Mouse (Mus musculus) hindbrain, embryonic 10.5 days (tissue): ENCODE data around the gene Csnk2a1. TPM values are rescaled to one million over a fixed set of nuclear protein-coding genes. Genes with fewer than 3 reads are reported as not detected.

Source experiments
- DNase-seq: peaks from one replicate; pipeline ENCODE4 v3.0.0-alpha.2; 2017; ENCODE audit warnings: low spot score
- H3K27ac ChIP-seq: fragments of 300-500 bp; sonication (generic); 2 replicates; pipeline ENCODE4 v1.5.1; 2016; ENCODE audit warnings: mild to moderate bottlenecking, moderate library complexity
- H3K27me3 ChIP-seq: fragments of 300-500 bp; sonication (generic); 2 replicates; pipeline ENCODE4 v1.6.1; 2016; ENCODE audit warnings: mild to moderate bottlenecking; ENCODE audit not compliant: poor library complexity, insufficient read depth, severe bottlenecking
- H3K36me3 ChIP-seq: fragments of 300-500 bp; sonication (generic); 2 replicates; pipeline ENCODE4 v1.6.1; 2016; ENCODE audit warnings: mild to moderate bottlenecking, moderate library complexity
- H3K4me1 ChIP-seq: fragments of 300-500 bp; sonication (generic); replicated peaks from 2 replicates; pipeline ENCODE4 v1.6.1; 2016; ENCODE audit warnings: mild to moderate bottlenecking
- H3K4me3 ChIP-seq: fragments of 300-500 bp; sonication (generic); 2 replicates; pipeline ENCODE4 v1.5.1; 2016; ENCODE audit warnings: mild to moderate bottlenecking, moderate library complexity
- H3K9me3 ChIP-seq: fragments of 300-500 bp; sonication (generic); 2 replicates; pipeline ENCODE4 v1.6.1; 2016; ENCODE audit warnings: mild to moderate bottlenecking, moderate library complexity
- WGBS: fragments of 180-500 bp; shearing (Covaris S2); methylation state at CpG from one replicate; pipeline ENCODE4 v1.1.7; 2016; 5-methylcytosine and 5-hydroxymethylcytosine counted together
- polyA plus RNA-seq: library from polyadenylated mRNA; unstranded; fragments of >200 nt; fragmentation: Nextera tagmentation; extraction: Ambion mirVana; gene quantifications from 2 replicates; pipeline ENCODE4 v1.2.1, GENCODE M21; 2016

Gene Csnk2a1
- polyA plus RNA-seq, 1 experiment from 2014 or later: 91.3 TPM

DNA sequence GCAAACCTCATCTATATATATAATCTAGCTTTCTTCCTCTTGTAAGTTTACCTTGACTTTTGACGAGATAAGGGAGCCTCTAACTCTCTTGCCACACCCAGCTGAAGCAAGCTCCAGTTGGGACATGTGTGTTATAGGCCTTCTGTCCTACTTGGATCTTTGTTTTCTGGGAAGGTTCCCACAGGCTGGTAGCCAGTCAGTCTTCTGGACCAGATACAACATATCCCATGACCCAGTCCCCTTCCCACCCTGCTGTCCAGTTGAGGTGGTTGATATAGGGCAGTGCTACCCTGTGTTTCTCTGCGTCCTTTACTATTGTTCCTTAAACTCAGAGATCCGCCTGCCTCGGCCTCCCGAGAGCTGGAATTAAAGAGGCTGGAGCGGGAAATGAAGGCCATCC lies 78.8 kb downstream of the Csnk2a1 start:
- H3K4me1 ChIP-seq: peaks cover 3% of the 10 kb centered on the region; the same call in 1 of the 2 replicates
- no peak for DNase-seq
- no peaks in the 10 kb centered on the region for H3K27me3 ChIP-seq
- 95% methylated on average over 6 of the region's 6 CpGs for WGBS
- no peaks in the 10 kb centered on the region for H3K9me3 ChIP-seq
- no peak overlapping the region for H3K27ac ChIP-seq
- H3K36me3 ChIP-seq: peaks cover 85% of the 10 kb centered on the region
- H3K4me3 ChIP-seq: no peak overlapping the region

GRCm38 (mm10) chr2:152307186-152307585 lies 80.5 kb downstream of the Csnk2a1 start:
- WGBS: 92% methylated on average over 3 of the region's 3 CpGs
- peaks cover 6% of the 10 kb centered on the region for H3K4me1 ChIP-seq

GRCm38 (mm10) chr2:152312996-152313395 lies 86.4 kb downstream of the Csnk2a1 start:
- 96% methylated on average over 7 of the region's 7 CpGs for WGBS
- Histone ChIP-seq H3K4me1 (peaks cover 3% of the 10 kb centered on the region; the same call in 1 of the 2 replicates), H3K4me3 (no peak overlapping the region), H3K27me3 (no peaks in the 10 kb centered on the region), H3K36me3 (peaks cover 98% of the 10 kb centered on the region), H3K27ac (no peak overlapping the region), H3K9me3 (no peaks in the 10 kb centered on the region)
- DNase-seq: no peak

More at GRCm38 (mm10) chr2:152307186-152307585, 80.5 kb downstream of the Csnk2a1 start:
- DNase-seq: no peak
- H3K9me3 ChIP-seq: no peaks in the 10 kb centered on the region
- H3K27me3 ChIP-seq: no peaks in the 10 kb centered on the region
- H3K4me3 ChIP-seq: no peak overlapping the region
- peaks cover 99% of the 10 kb centered on the region for H3K36me3 ChIP-seq
- no peak overlapping the region for H3K27ac ChIP-seq

DNA sequence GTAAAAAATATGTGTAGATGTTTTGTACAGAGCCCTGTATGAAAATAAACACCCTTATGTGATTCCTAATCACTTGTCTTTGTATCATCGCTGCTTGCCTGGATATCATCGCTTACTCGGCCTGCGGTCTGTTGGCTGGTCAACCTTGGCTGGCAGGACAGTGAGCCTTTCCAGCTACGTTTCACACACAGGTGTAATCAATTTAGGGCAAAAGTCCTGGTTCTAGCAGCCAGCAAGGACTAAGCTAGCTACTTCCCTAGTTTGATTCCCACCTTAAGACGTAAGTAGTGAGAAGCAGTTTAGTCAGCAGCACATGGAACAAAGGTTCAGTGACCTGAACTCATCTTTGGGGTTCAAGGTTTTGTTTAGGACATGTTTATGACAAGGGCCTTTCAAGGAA lies 87.3 kb downstream of the Csnk2a1 start:
- no peak overlapping the region for H3K27ac ChIP-seq
- H3K36me3 ChIP-seq: peaks cover 98% of the 10 kb centered on the region
- no peak for DNase-seq
- no peaks in the 10 kb centered on the region for H3K27me3 ChIP-seq
- no peaks in the 10 kb centered on the region for H3K9me3 ChIP-seq
- 95% methylated on average over 6 of the region's 6 CpGs for WGBS
- peaks cover 3% of the 10 kb centered on the region; the same call in 1 of the 2 replicates for H3K4me1 ChIP-seq
- H3K4me3 ChIP-seq: no peak overlapping the region

DNA sequence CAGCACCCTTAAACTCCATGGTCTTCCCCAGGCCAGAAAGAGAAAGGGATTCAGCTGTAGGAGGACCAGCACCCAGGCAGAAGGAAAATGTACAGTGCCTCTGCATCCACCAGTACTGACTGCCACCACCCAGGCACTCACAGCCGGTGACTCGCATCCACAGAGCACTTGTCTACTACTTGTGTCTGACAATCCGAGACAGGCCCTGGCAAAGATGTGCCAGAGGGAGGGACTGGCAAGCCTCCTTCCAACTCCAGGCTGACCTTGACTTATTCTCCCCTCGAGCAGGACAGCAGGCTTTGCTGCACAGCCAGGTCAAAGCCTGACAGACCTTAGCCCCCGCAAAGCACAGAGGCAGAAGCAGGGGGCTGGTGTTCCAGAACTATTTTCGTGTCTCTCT lies 90.4 kb downstream of the Csnk2a1 start:
- no peak for DNase-seq
- 86% methylated on average over 6 of the region's 6 CpGs for WGBS
- no peak overlapping the region for H3K4me3 ChIP-seq
- no peak overlapping the region for H3K27ac ChIP-seq
- no peaks in the 10 kb centered on the region for H3K9me3 ChIP-seq
- H3K27me3 ChIP-seq: no peaks in the 10 kb centered on the region
- peaks cover 98% of the 10 kb centered on the region for H3K36me3 ChIP-seq
- H3K4me1 ChIP-seq: no peaks in the 10 kb centered on the region

DNA sequence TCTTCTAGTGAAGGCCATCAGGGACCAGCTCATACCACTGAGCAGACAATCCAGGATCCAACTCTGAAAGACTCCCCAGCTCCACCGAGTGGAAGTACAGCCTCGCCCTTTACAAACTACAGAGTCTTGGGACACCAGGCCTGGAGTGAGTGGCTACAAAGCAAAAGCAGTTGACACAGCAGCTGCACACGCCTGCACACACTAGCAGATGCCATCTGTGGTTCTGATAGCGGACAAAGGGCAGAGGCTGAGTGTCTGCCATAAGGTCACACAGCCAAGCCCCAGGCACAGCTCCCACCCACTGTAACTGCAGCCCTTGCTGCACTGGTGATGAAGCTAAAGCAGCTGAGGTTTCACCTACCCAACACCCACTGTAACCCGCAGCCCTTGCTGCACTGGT lies 94.9 kb downstream of the Csnk2a1 start:
- peaks cover 98% of the 10 kb centered on the region for H3K36me3 ChIP-seq
- no peaks in the 10 kb centered on the region for H3K9me3 ChIP-seq
- peak overlapping the region; percentile 35; the same call in 1 of the 2 replicates for H3K27ac ChIP-seq
- H3K4me1 ChIP-seq: no peaks in the 10 kb centered on the region
- H3K27me3 ChIP-seq: no peaks in the 10 kb centered on the region
- 81% methylated on average over 5 of the region's 5 CpGs for WGBS
- H3K4me3 ChIP-seq: no peak overlapping the region
- DNase-seq: no peak

- Histone ChIP-seq H3K4me1 (no peaks in the 10 kb centered on the region), H3K9me3 (no peaks in the 10 kb centered on the region), H3K4me3 (no peak overlapping the region), H3K36me3 (peaks cover 98% of the 10 kb centered on the region), H3K27ac (peak overlapping the region; percentile 35; the same call in 1 of the 2 replicates), H3K27me3 (no peaks in the 10 kb centered on the region)
- 92% methylated on average over 6 of the region's 6 CpGs for WGBS
- no peak for DNase-seq
Measured at GRCm38 (mm10) chr2:152322198-152322597, 95.6 kb downstream of the Csnk2a1 start.

GRCm38 (mm10) chr2:152323971-152324370 lies 97.3 kb downstream of the Csnk2a1 start:
- H3K27ac ChIP-seq: no peak overlapping the region
- H3K4me1 ChIP-seq: no peaks in the 10 kb centered on the region
- no peak for DNase-seq
- no peaks in the 10 kb centered on the region for H3K9me3 ChIP-seq
- H3K27me3 ChIP-seq: no peaks in the 10 kb centered on the region
- 95% methylated on average over 14 of the region's 14 CpGs for WGBS
- no peak overlapping the region for H3K4me3 ChIP-seq
- H3K36me3 ChIP-seq: peaks cover 100% of the 10 kb centered on the region

GRCm38 (mm10) chr2:152324842-152325241 lies 98.2 kb downstream of the Csnk2a1 start:
- Histone ChIP-seq H3K4me3 (no peak overlapping the region), H3K4me1 (no peaks in the 10 kb centered on the region), H3K36me3 (peaks cover 98% of the 10 kb centered on the region), H3K9me3 (no peaks in the 10 kb centered on the region), H3K27me3 (no peaks in the 10 kb centered on the region), H3K27ac (no peak overlapping the region)
- DNase-seq: no peak
- 89% methylated on average over 3 of the region's 3 CpGs for WGBS

GRCm38 (mm10) chr2:152326157-152326556 lies 99.5 kb downstream of the Csnk2a1 start:
- no peak overlapping the region for H3K27ac ChIP-seq
- WGBS: 93% methylated on average over 13 of the region's 13 CpGs
- peaks cover 10% of the 10 kb centered on the region for H3K4me1 ChIP-seq
- H3K27me3 ChIP-seq: no peaks in the 10 kb centered on the region
- H3K4me3 ChIP-seq: no peak overlapping the region
- no peaks in the 10 kb centered on the region for H3K9me3 ChIP-seq
- H3K36me3 ChIP-seq: peaks cover 96% of the 10 kb centered on the region
- DNase-seq: no peak

GRCm38 (mm10) chr2:152326654-152327053 lies 100.0 kb downstream of the Csnk2a1 start:
- Histone ChIP-seq H3K4me3 (no peak overlapping the region), H3K27me3 (no peaks in the 10 kb centered on the region), H3K4me1 (peaks cover 15% of the 10 kb centered on the region), H3K36me3 (peaks cover 91% of the 10 kb centered on the region), H3K27ac (no peak overlapping the region), H3K9me3 (no peaks in the 10 kb centered on the region)
- no peak for DNase-seq
- 88% methylated on average over 8 of the region's 8 CpGs for WGBS

DNA sequence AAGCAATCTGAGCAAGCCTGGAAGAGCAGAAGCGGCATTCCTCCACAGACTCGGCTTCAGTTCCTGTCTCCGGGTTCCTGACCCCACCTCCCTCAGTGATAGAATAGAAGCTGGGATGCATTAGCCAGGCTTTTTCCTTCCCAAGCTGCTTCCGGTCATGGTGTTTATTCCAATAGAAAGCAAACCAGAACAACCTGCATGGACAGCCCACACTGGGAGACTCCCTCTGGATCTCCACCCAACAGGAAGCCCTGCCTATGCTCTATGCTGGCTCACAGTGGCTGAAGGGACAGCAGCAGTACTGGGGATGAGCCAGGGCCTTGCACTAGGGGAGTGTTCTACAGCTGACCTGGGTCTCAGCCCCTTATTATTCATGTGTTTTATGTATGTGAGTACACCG lies 101.3 kb downstream of the Csnk2a1 start:
- H3K4me1 ChIP-seq: peaks cover 21% of the 10 kb centered on the region
- no peaks in the 10 kb centered on the region for H3K9me3 ChIP-seq
- H3K27ac ChIP-seq: no peak overlapping the region
- DNase-seq: no peak
- H3K4me3 ChIP-seq: no peak overlapping the region
- H3K36me3 ChIP-seq: peaks cover 77% of the 10 kb centered on the region
- WGBS: 83% methylated on average over 5 of the region's 5 CpGs
- H3K27me3 ChIP-seq: no peaks in the 10 kb centered on the region

GRCm38 (mm10) chr2:152330858-152331423 lies 104.3 kb downstream of the Csnk2a1 start:
- DNase-seq: no peak
- H3K9me3 ChIP-seq: no peaks in the 10 kb centered on the region
- 0 out of 2 replicates have a peak, but pooled peaks cover 4% of the 10 kb centered on the region for H3K27me3 ChIP-seq
- peaks cover 35% of the 10 kb centered on the region for H3K4me1 ChIP-seq
- WGBS: 66% methylated on average over 7 of the region's 7 CpGs
- H3K27ac ChIP-seq: no peak overlapping the region
- peaks cover 48% of the 10 kb centered on the region for H3K36me3 ChIP-seq
- peak overlapping the region; percentile 90 for H3K4me3 ChIP-seq
